Mouse (Mus musculus) hindbrain, embryonic 16.5 days (tissue): Measurements from ENCODE around the gene Olfr70. TPM values are rescaled to one million over a fixed set of nuclear protein-coding genes. Genes with fewer than 3 reads are reported as not detected.

ENCODE experiments used
- ATAC-seq: fragments of 200-750 bp; cut with Nextera tagmentation; 2 replicates; pipeline ENCODE4 v1.8.0; 2017; ENCODE audit warnings: moderate TSS enrichment, moderate library complexity
- H3K27ac ChIP-seq: fragments of 300-500 bp; sonication (generic); 2 replicates; pipeline ENCODE4 v1.5.1; 2014; ENCODE audit warnings: low read depth, mild to moderate bottlenecking, control low read depth, low read length, moderate library complexity
- H3K27me3 ChIP-seq: fragments of 300-500 bp; sonication (generic); replicated peaks from 2 replicates; pipeline ENCODE4 v1.6.1; 2014; ENCODE audit warnings: low read length; ENCODE audit not compliant: control insufficient read depth, insufficient read depth
- H3K36me3 ChIP-seq: fragments of 300-500 bp; sonication (generic); 2 replicates; pipeline ENCODE4 v1.6.1; 2014; ENCODE audit warnings: mild to moderate bottlenecking, low read length, moderate library complexity, mixed read lengths; ENCODE audit not compliant: control insufficient read depth, insufficient read depth
- H3K4me1 ChIP-seq: fragments of 300-500 bp; sonication (generic); 2 replicates; pipeline ENCODE4 v1.6.1; 2014; ENCODE audit warnings: low read depth, low read length; ENCODE audit not compliant: control insufficient read depth, insufficient read depth
- H3K4me2 ChIP-seq: fragments of 300-500 bp; sonication (generic); 2 replicates; pipeline ENCODE4 v1.6.1; 2014; ENCODE audit warnings: mild to moderate bottlenecking, low read length, control low read depth, moderate library complexity
- H3K4me3 ChIP-seq: fragments of 300-500 bp; sonication (generic); 2 replicates; pipeline ENCODE4 v1.5.1; 2014; ENCODE audit warnings: mild to moderate bottlenecking, low read length, control low read depth, moderate library complexity
- H3K9ac ChIP-seq: fragments of 300-500 bp; sonication (generic); 2 replicates; pipeline ENCODE4 v1.6.1; 2014; ENCODE audit warnings: low read depth, mild to moderate bottlenecking, control low read depth, low read length, moderate library complexity
- H3K9me3 ChIP-seq: fragments of 300-500 bp; sonication (generic); 2 replicates; pipeline ENCODE4 v1.6.1; 2014; ENCODE audit warnings: mild to moderate bottlenecking, low read length, moderate library complexity; ENCODE audit not compliant: control insufficient read depth
- WGBS: fragments of 180-500 bp; shearing (Covaris S2); extraction: QIAGEN DNeasy Blood & Tissue Kit; methylation state at CpG from one replicate; pipeline ENCODE4 v1.1.7; 2014; 5-methylcytosine and 5-hydroxymethylcytosine counted together
- polyA plus RNA-seq: library from polyadenylated mRNA; unstranded; fragments of >200 nt; fragmentation: Nextera tagmentation; extraction: Ambion mirVana; gene quantifications from 2 replicates; pipeline ENCODE4 v1.2.1, GENCODE M21; 2015

The Olfr70 gene
- polyA plus RNA-seq, 1 experiment from 2014 or later = 0.06 TPM

- H3K4me2 ChIP-seq = no peak overlapping the region
- H3K9ac ChIP-seq = no peak overlapping the region
- ATAC-seq = no peak
- H3K4me1 ChIP-seq = no peaks in the 10 kb centered on the region
- no peaks in the 10 kb centered on the region for H3K36me3 ChIP-seq
- no peaks in the 10 kb centered on the region for H3K27me3 ChIP-seq
- H3K9me3 ChIP-seq = no peaks in the 10 kb centered on the region
- H3K4me3 ChIP-seq = no peak overlapping the region
- WGBS = 73% methylated on average over 21 of the region's 21 CpGs
- H3K27ac ChIP-seq = no peak overlapping the region
These were observed 30.2 kb upstream of the Olfr70 start for GRCm38 (mm10) chr4:43730750-43731297.

GRCm38 (mm10) chr4:43729794-43730550 is 29.4 kb upstream of the Olfr70 start, which contains the start of gene Spaar:
Spaar (plus strand) TSS chr4:43730034.
- H3K4me2 ChIP-seq = no peak within 1 kb of the TSS
- ATAC-seq = no peak
- H3K4me3 ChIP-seq = no peak within 1 kb of the TSS
- H3K36me3 ChIP-seq = no peaks in the 10 kb centered on the region
- no peaks in the 10 kb centered on the region for H3K9me3 ChIP-seq
- 72% methylated on average over 14 of the region's 14 CpGs for WGBS
- no peaks in the 10 kb centered on the region for H3K27me3 ChIP-seq
- no peak within 1 kb of the TSS for H3K27ac ChIP-seq
- H3K4me1 ChIP-seq = no peaks in the 10 kb centered on the region
- no peak within 1 kb of the TSS for H3K9ac ChIP-seq

DNA sequence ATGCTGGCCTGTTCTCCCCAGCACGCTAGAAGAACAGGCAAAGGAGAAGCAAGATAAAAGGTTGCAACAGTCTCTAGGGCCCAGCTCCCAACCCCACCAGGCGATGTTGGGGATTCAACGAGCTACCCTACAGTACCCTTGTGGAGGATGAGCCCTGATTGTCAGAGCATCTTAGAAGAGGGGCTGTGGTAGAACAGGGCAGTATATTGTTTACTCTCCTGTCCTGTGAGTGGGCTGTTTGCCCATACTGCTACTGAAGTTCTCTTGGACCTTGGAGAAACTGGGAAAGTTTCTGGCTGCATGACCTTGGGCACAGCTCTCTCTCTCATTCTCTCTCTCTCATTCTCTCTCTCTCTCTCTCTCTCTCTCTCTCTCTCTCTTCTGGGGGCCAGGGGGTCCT is 28.5 kb upstream of the Olfr70 start:
- H3K27me3 ChIP-seq = no peaks in the 10 kb centered on the region

DNA sequence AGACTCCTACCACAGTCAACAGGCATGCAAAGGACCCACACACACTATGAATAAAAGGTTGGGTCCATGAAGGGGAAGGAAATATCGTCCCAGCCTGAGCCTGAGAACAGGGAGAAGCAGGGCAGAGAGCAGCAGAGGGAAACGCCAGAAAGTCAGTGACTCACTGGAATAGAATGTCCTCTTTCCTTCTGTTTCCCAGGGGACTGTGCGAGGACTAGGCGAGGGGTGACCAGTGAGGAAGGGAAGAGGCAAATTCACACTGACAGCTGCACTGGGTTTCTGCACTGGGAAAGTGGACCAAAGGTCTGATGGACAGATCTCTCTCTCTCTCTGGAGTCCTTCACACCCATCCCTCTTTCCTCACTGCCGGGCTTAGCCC is 28.0 kb upstream of the Olfr70 start:
- H3K36me3 ChIP-seq = no peaks in the 10 kb centered on the region
- H3K27ac ChIP-seq = no peak overlapping the region
- H3K27me3 ChIP-seq = no peaks in the 10 kb centered on the region
- H3K9me3 ChIP-seq = no peaks in the 10 kb centered on the region
- no peak overlapping the region for H3K4me2 ChIP-seq
- no peak overlapping the region for H3K4me3 ChIP-seq
- H3K9ac ChIP-seq = no peak overlapping the region
- 62% methylated on average over 5 of the region's 5 CpGs for WGBS
- ATAC-seq = no peak
- no peaks in the 10 kb centered on the region for H3K4me1 ChIP-seq

More for the DNA sequence above, 28.5 kb upstream of the Olfr70 start:
- H3K9me3 ChIP-seq = no peaks in the 10 kb centered on the region
- H3K4me1 ChIP-seq = no peaks in the 10 kb centered on the region
- H3K4me2 ChIP-seq = no peak overlapping the region
- WGBS = 71% methylated on average over 3 of the region's 3 CpGs
- H3K9ac ChIP-seq = no peak overlapping the region
- ATAC-seq = no peak
- no peak overlapping the region for H3K27ac ChIP-seq
- no peaks in the 10 kb centered on the region for H3K36me3 ChIP-seq
- no peak overlapping the region for H3K4me3 ChIP-seq

GRCm38 (mm10) chr4:43727718-43728575 is 27.3 kb upstream of the Olfr70 start:
- Histone ChIP-seq H3K27ac (no peak overlapping the region), H3K4me1 (no peaks in the 10 kb centered on the region), H3K4me3 (no peak overlapping the region), H3K4me2 (no peak overlapping the region), H3K36me3 (no peaks in the 10 kb centered on the region), H3K27me3 (no peaks in the 10 kb centered on the region), H3K9me3 (no peaks in the 10 kb centered on the region), H3K9ac (no peak overlapping the region)
- no peak for ATAC-seq
- 74% methylated on average over 7 of the region's 7 CpGs for WGBS

GRCm38 (mm10) chr4:43726995-43727394 is 26.4 kb upstream of the Olfr70 start, which contains the start of gene Hrct1:
Hrct1 (plus strand) TSS chr4:43727188.
- Histone ChIP-seq H3K9ac (no peak within 1 kb of the TSS), H3K27ac (no peak within 1 kb of the TSS), H3K36me3 (no peaks in the 10 kb centered on the region), H3K4me3 (no peak within 1 kb of the TSS), H3K9me3 (no peaks in the 10 kb centered on the region), H3K27me3 (no peaks in the 10 kb centered on the region), H3K4me2 (no peak within 1 kb of the TSS), H3K4me1 (no peaks in the 10 kb centered on the region)
- WGBS = 54% methylated on average over 3 of the region's 3 CpGs
- no peak for ATAC-seq

DNA sequence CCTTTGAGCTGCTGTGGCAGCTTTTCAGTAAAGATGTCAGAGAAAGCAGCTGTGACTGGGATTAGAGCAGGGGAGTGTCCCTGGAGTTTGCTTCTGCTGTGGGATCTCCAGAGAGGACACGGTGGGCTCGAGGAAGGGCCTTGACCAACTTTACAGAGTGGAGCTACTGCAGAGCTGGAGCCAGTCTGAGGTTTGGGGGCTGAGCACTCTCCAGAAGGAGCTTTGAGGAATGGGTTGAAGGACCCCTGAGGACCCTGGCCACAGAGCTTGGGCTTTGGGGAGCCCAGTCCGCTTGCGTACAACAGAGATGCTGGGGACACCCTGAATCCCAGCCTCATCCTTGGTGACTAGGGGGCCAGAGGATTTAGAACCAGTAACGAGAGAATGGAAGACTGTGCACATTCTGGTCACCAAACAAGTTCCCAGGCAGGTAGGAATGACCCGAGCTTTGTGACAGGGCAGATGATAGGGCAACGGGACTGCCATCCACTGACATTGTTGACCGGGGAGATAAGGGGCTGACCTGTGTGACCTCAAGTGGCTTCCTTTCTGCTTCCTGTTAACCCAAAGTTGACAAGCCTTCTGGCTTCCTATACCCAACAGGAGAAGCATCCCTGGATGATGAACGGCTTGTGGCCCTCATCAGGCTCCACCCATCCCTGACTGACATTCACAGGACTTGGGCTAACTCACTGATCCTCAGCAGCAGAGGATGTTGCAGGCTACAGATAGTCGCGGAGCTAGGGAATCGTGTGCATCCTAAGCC is 25.8 kb upstream of the Olfr70 start:
- H3K4me3 ChIP-seq = no peak overlapping the region
- no peak overlapping the region for H3K4me2 ChIP-seq
- no peaks in the 10 kb centered on the region for H3K27me3 ChIP-seq
- no peaks in the 10 kb centered on the region for H3K9me3 ChIP-seq
- H3K27ac ChIP-seq = no peak overlapping the region
- H3K36me3 ChIP-seq = no peaks in the 10 kb centered on the region
- no peaks in the 10 kb centered on the region for H3K4me1 ChIP-seq
- 85% methylated on average over 12 of the region's 12 CpGs for WGBS
- no peak for ATAC-seq
- H3K9ac ChIP-seq = no peak overlapping the region

DNA sequence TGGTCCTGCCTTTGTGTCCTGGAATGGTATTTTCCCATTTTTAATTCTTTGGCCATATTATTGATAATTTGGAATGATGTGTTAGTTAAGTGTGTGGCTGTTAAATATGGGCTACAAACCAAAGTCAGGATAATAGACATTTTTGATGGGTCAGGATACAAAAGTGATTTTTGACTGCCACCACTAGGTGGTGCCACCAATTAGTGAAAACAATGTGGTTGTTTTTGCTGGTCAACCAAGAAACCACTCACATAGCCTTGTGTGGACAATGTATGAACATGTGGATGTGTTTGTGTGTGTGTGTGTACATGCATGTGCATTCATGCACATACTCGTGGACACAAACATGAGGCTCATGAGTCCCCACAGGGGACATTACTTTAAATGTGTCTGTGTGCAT is 24.2 kb upstream of the Olfr70 start:
- Histone ChIP-seq H3K36me3 (no peaks in the 10 kb centered on the region), H3K4me1 (no peaks in the 10 kb centered on the region)

More for the DNA sequence above, 24.2 kb upstream of the Olfr70 start:
- H3K9me3 ChIP-seq = no peaks in the 10 kb centered on the region
- no peak overlapping the region for H3K9ac ChIP-seq
- H3K27me3 ChIP-seq = no peaks in the 10 kb centered on the region
- no peak for ATAC-seq
- 56% methylated on average over 1 of the region's 1 CpGs for WGBS
- no peak overlapping the region for H3K4me3 ChIP-seq
- H3K4me2 ChIP-seq = no peak overlapping the region
- no peak overlapping the region for H3K27ac ChIP-seq
